In the genomic region with DNA sequence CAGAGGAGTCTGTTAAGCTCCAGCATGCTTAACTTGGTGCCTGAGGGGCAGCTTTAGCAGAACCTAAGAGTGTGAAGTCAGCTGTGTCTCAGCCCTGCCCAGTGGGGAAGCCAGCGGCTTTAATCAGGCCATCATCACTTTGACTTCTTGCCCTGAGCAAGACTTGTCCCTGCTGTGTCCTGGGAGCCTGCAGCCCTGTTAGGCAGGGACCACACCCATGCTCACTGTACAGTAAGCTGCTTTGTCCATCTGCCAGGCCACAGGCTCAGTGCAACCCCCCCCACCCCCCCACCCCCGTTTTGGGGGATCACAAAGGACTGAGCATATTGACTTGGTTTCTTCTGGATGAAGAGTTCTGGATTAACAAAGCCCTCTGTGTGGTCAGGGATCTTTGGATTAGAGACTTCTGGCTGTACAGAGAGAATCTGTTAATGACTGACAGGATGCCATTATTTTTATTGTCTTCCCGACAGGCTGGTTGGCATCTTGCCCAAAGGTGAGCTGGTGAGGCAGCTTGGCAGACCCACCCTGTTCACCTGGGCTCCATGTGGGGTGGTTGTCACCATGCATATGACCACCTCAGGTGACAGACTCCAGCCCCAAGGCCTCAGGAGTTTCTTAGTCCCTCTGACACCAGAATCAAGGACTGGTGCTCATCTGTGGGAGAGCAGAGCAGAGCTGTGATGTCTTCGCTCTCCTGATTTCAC, we compare ENCODE assay signal across 8 mouse cellular contexts. TPM values are rescaled to one million over a fixed set of nuclear protein-coding genes. Genes with fewer than 3 reads are reported as not detected.
DNase-seq lines count a peak whose midpoint lies in the region; ATAC-seq and TF ChIP-seq lines count a peak whose summit lies in the region.
"Had no signal": no experiment of that assay in that cellular context is flagged by ENCODE, and none has a peak within 500 bp of the region (broad histone marks: within the 10 kb centered on the region; RNA-seq: fewer than 3 reads in every experiment).

No protein-coding gene starts in this region.

- no peak for DNase-seq in lung, embryonic 14.5 days
- no peak for DNase-seq in lung, postnatal 4 days
- no peak for DNase-seq in embryonic facial prominence, embryonic 14.5 days (ENCODE audit: low spot score)
- peak; percentile 44 to 69 for DNase-seq in kidney, postnatal 4 days
- DNase-seq in urinary bladder, postnatal 14 days (ENCODE audit: low spot score) = no peak
- DNase-seq in spleen, postnatal 4 days (ENCODE audit: low spot score in 2 of 2) = no peak
- DNase-seq: cerebellum, adult 2 months had no signal

- H3K9me3 ChIP-seq in lung, embryonic 14.5 days (ENCODE audit: low read depth, low read length) = no peaks in the 10 kb centered on the region
- H3K9me3 ChIP-seq in embryonic facial prominence, embryonic 14.5 days (ENCODE audit: control insufficient read depth, low read length) = no peaks in the 10 kb centered on the region
- H3K9me3 ChIP-seq in stomach, embryonic 16.5 days (replicated peaks; ENCODE audit: control insufficient read depth, low read length) = no peaks in the 10 kb centered on the region

- peaks cover 44% of the 10 kb centered on the region for H3K36me3 ChIP-seq in lung, embryonic 14.5 days (ENCODE audit: insufficient read depth)
- peaks cover 31% of the 10 kb centered on the region for H3K36me3 ChIP-seq in embryonic facial prominence, embryonic 14.5 days (ENCODE audit: control insufficient read depth, insufficient read depth, low read length)
- peaks cover 5% of the 10 kb centered on the region; the same call in 1 of the 2 replicates for H3K36me3 ChIP-seq in stomach, embryonic 16.5 days (ENCODE audit: control insufficient read depth, insufficient read depth, low read length)

- no peak overlapping the region for H3K4me3 ChIP-seq in lung, embryonic 14.5 days (ENCODE audit: low read depth, low read length)
- H3K4me3 ChIP-seq in embryonic facial prominence, embryonic 14.5 days (ENCODE audit: low read depth, low read length) = no peak overlapping the region
- no peak overlapping the region for H3K4me3 ChIP-seq in stomach, embryonic 16.5 days (replicated peaks; ENCODE audit: low read length)

- H3K27ac ChIP-seq in lung, embryonic 14.5 days (ENCODE audit: low read depth) = peak overlapping the region; percentile 24; the same call in 1 of the 2 replicates
- no peak overlapping the region for H3K27ac ChIP-seq in embryonic facial prominence, embryonic 14.5 days (replicated peaks; ENCODE audit: low read depth, low read length)
- peak overlapping the region; percentile 63 for H3K27ac ChIP-seq in stomach, embryonic 16.5 days (ENCODE audit: low read length)

- ATAC-seq in lung, embryonic 14.5 days (ENCODE audit: insufficient read depth) = no peak
- ATAC-seq in embryonic facial prominence, embryonic 14.5 days (ENCODE audit: low read depth) = peak; percentile 10; the same call in 1 of the 2 replicates
- no peak for ATAC-seq in stomach, embryonic 16.5 days (ENCODE audit: insufficient read depth, low FRiP score)

- H3K9ac ChIP-seq in lung, embryonic 14.5 days = no peak overlapping the region
- no peak overlapping the region for H3K9ac ChIP-seq in embryonic facial prominence, embryonic 14.5 days (ENCODE audit: low read depth, low read length)
- peak overlapping the region; percentile 40 for H3K9ac ChIP-seq in stomach, embryonic 16.5 days (ENCODE audit: low read length)

- no peak overlapping the region for H3K4me2 ChIP-seq in lung, embryonic 14.5 days
- H3K4me2 ChIP-seq in embryonic facial prominence, embryonic 14.5 days (ENCODE audit: low read depth, low read length) = no peak overlapping the region
- no peak overlapping the region for H3K4me2 ChIP-seq in stomach, embryonic 16.5 days (ENCODE audit: low read depth, low read length)

- WGBS in lung, embryonic 14.5 days = 53% methylated on average over 4 of the region's 4 CpGs
- 52% methylated on average over 4 of the region's 4 CpGs for WGBS in embryonic facial prominence, embryonic 14.5 days
- WGBS in stomach, embryonic 16.5 days = 55% methylated on average over 4 of the region's 4 CpGs

- H3K27me3 ChIP-seq in lung, embryonic 14.5 days (ENCODE audit: insufficient read depth, low read length) = no peaks in the 10 kb centered on the region
- H3K27me3 ChIP-seq in embryonic facial prominence, embryonic 14.5 days (replicated peaks; ENCODE audit: control insufficient read depth, insufficient read depth, low read length) = no peaks in the 10 kb centered on the region
- no peaks in the 10 kb centered on the region for H3K27me3 ChIP-seq in stomach, embryonic 16.5 days (ENCODE audit: control insufficient read depth, insufficient read depth, low read length)

- no peak for TF ChIP-seq CTCF in lung, embryonic 14.5 days (IDR thresholded peaks at IDR 0.05; ENCODE audit: low read depth)

- H3K4me1 ChIP-seq in lung, embryonic 14.5 days (ENCODE audit: insufficient read depth) = no peaks in the 10 kb centered on the region
- peaks cover 18% of the 10 kb centered on the region; the same call in 1 of the 2 replicates for H3K4me1 ChIP-seq in embryonic facial prominence, embryonic 14.5 days (ENCODE audit: control insufficient read depth, insufficient read depth, low read length)
- H3K4me1 ChIP-seq in stomach, embryonic 16.5 days (ENCODE audit: control insufficient read depth, insufficient read depth, low read length) = peaks cover 28% of the 10 kb centered on the region

RNA-seq across cellular contexts. Expression of a gene that starts 23.9 kb away (rescaled TPM):
- polyA plus RNA-seq in lung, embryonic 14.5 days (2014; fragmentation: Nextera tagmentation; extraction: Ambion mirVana) = 35.8 and 40.8 TPM in 2 replicates
- polyA plus RNA-seq in embryonic facial prominence, embryonic 14.5 days (2014; fragmentation: Nextera tagmentation; extraction: Ambion mirVana) = 31.0 and 34.7 TPM in 2 replicates
- 32.1 and 37.1 TPM in 2 replicates for polyA plus RNA-seq in stomach, embryonic 16.5 days (2015; fragmentation: Nextera tagmentation; extraction: Ambion mirVana)

RNA-seq across cellular contexts. Expression of a gene that starts 40.2 kb away (rescaled TPM):
- polyA plus RNA-seq in lung, embryonic 14.5 days (2014; fragmentation: Nextera tagmentation; extraction: Ambion mirVana) = 5.4 and 6.4 TPM in 2 replicates
- 6.8 and 8.3 TPM in 2 replicates for polyA plus RNA-seq in embryonic facial prominence, embryonic 14.5 days (2014; fragmentation: Nextera tagmentation; extraction: Ambion mirVana)
- polyA plus RNA-seq in stomach, embryonic 16.5 days (2015; fragmentation: Nextera tagmentation; extraction: Ambion mirVana) = 16.1 and 17.4 TPM in 2 replicates

Comparison
In these comparisons a context has a peak if more than half of its experiments do, and no peak if none do; other contexts are left out.
1. DNase-seq: peak in kidney, postnatal 4 days (2 of 2); none in lung, embryonic 14.5 days (single experiment), lung, postnatal 4 days (0 of 2), embryonic facial prominence, embryonic 14.5 days (single experiment), urinary bladder, postnatal 14 days (single experiment) and spleen, postnatal 4 days (0 of 2).